Mouse (Mus musculus) ES-E14 (cell line): ENCODE data around the gene Gm20695. TPM values are rescaled to one million over a fixed set of nuclear protein-coding genes. Genes with fewer than 3 reads are reported as not detected.

Source experiments
- DNase-seq: peaks from one replicate; pipeline ENCODE4 v3.0.0-alpha.2; 2013; ENCODE audit warnings: low read depth, low spot score
- H3K27ac ChIP-seq: 2 replicates; pipeline ENCODE4 v1.5.1; 2012; ENCODE audit warnings: low read depth, mild to moderate bottlenecking, low read length, moderate library complexity, mixed read lengths; ENCODE audit not compliant: poor library complexity, insufficient read depth, severe bottlenecking
- H3K36me3 ChIP-seq: 2 replicates; pipeline ENCODE4 v1.6.1; 2012; ENCODE audit warnings: mild to moderate bottlenecking, low read length, moderate library complexity, mixed read lengths; ENCODE audit not compliant: control insufficient read depth, poor library complexity, insufficient read depth, severe bottlenecking
- H3K4me1 ChIP-seq, 2 experiments: fragments of 150-350 bp in 1 of 2; sonication (generic) in 1 of 2; 2 replicates each; pipeline ENCODE4 v1.6.1; 2012; ENCODE audit warnings: low read length in 2 of 2, mild to moderate bottlenecking in 1 of 2, mixed read lengths in 1 of 2; ENCODE audit not compliant: control insufficient read depth in 2 of 2, insufficient read depth in 2 of 2, poor library complexity in 1 of 2
- H3K4me3 ChIP-seq, 2 experiments: fragments of 150-350 bp in 1 of 2; sonication (generic) in 1 of 2; 2 replicates each; pipeline ENCODE4 v1.5.1; 2012; ENCODE audit warnings: low read length in 2 of 2, low read depth in 1 of 2, mild to moderate bottlenecking in 1 of 2, mixed read lengths in 1 of 2; ENCODE audit not compliant: insufficient read depth in 1 of 2, poor library complexity in 1 of 2, severe bottlenecking in 1 of 2
- H3K9ac ChIP-seq: 2 replicates; pipeline ENCODE4 v1.6.1; 2012; ENCODE audit warnings: low read depth, mild to moderate bottlenecking, low read length, mixed read lengths; ENCODE audit not compliant: poor library complexity, insufficient read depth, severe bottlenecking
- H3K9me3 ChIP-seq: fragments of 150-350 bp; sonication (generic); 2 replicates; pipeline ENCODE4 v1.6.1; 2012; ENCODE audit warnings: low read depth, mild to moderate bottlenecking, low read length; ENCODE audit not compliant: control insufficient read depth, insufficient read depth
- CHD2 ChIP-seq: IDR thresholded peaks from 2 replicates; pipeline ENCODE4 v1.6.1; 2014; ENCODE audit warnings: mild to moderate bottlenecking, low read depth, low read length, inconsistent platforms
- HCFC1 ChIP-seq: IDR thresholded peaks from 2 replicates; pipeline ENCODE4 v1.6.1; 2012; ENCODE audit warnings: low read length, inconsistent platforms, borderline replicate concordance; ENCODE audit not compliant: insufficient read depth
- MAFK ChIP-seq: IDR thresholded peaks from 2 replicates; pipeline ENCODE4 v1.6.1; 2014; ENCODE audit warnings: mild to moderate bottlenecking, low read depth, low read length, inconsistent platforms; ENCODE audit not compliant: insufficient read depth
- ZC3H11A ChIP-seq: IDR thresholded peaks from 2 replicates; pipeline ENCODE4 v1.6.1; 2012; ENCODE audit warnings: low read depth, mild to moderate bottlenecking, inconsistent platforms, low read length, borderline replicate concordance
- ZNF384 ChIP-seq: IDR thresholded peaks from 2 replicates; pipeline ENCODE4 v1.6.1; 2012; ENCODE audit warnings: low read depth, low read length, inconsistent platforms
- in situ Hi-C, 2 experiments: fragments of 600-800 bp; cut with MboI; formaldehyde crosslinking; loops; one replicate each; pipeline ENCODE4 v1.15.1; 2025; ENCODE audit warnings: low sequenced_read_pairs in 2 of 2, inconsistent platforms in 1 of 2; ENCODE audit not compliant: unreplicated experiment in 2 of 2
- total RNA-seq: library from RNA; depleted of rRNA; stranded (reverse); fragments of 300-350 nt; gene quantifications from 2 replicates; pipeline ENCODE4 v1.2.3, GENCODE M21; 2012

Gene Gm20695
- total RNA-seq, 1 experiment, result not detected

DNA sequence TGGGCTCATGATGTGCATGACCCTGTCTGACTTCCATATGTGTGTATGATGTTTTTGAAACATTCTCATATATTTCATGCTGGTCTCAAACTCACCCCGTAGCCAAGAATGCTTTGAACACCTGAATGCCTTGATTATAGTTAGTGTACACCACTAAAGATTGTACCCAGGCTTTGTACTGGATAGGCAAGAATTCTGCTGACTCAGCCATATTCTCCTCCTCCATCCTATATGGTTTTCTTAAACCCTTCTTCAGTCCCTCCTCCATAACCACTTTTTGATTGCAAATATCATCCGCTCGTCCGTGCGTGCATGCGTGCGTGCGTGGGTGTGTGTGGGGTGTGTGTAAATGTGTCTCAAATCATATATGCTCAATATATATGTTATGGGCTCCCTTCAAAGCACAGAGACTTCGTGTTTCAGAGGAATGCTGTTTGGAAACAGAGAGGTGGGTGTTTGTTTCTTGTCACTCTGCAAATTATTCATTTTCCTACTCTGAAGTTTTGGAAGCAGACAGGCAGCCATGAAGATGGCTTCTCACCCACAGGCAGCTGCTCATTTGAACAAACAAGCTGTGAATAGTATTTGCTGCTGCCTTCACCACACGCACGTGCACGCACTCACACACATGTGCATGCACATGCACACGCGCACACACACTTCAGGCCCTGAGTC is 7.3 kb downstream of the Gm20695 start:
- TF ChIP-seq HCFC1 (no peak), ZNF384 (no peak), MAFK (peak; percentile 95), ZC3H11A (no peak)
- no peak overlapping the region for H3K27ac ChIP-seq
- in situ Hi-C loops, result no loop called here
- peaks cover 3% of the 10 kb centered on the region; the same call in 1 of the 2 replicates for H3K36me3 ChIP-seq
- H3K9ac ChIP-seq, result no peak overlapping the region
- H3K4me3 ChIP-seq, result no peak overlapping the region
- peaks cover 0 to 4% of the 10 kb centered on the region in 2 experiments; a peak in 1 of 4 replicates for H3K4me1 ChIP-seq
- no peaks in the 10 kb centered on the region for H3K9me3 ChIP-seq
- no peak for DNase-seq

DNA sequence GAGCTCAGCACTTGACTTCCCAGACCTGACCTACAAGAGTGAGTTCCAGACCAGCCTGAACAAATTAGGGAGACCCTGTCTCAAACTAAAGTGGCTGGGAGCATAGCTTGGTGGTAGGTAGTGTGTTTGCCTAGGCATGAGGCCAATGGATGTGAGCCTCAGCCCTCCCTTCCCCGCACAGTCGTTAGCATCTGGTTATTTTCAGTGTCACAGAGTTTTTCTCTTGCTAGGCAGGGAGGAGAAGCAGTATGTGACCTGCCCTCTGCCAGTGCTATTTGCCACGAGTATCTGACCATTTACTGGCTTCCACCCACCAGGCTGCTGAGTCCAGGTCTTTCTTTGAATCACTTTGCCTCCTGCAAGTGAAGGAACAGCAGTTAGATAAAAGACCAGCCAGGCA is 9.3 kb downstream of the Gm20695 start:
- TF ChIP-seq HCFC1, result no peak
- no peak for TF ChIP-seq ZNF384
- TF ChIP-seq CHD2, result no peak
- no peak for TF ChIP-seq ZC3H11A
- TF ChIP-seq MAFK, result no peak
- peaks cover 6% of the 10 kb centered on the region; the same call in 1 of the 2 replicates for H3K36me3 ChIP-seq
- H3K9me3 ChIP-seq, result no peaks in the 10 kb centered on the region
- H3K9ac ChIP-seq, result no peak overlapping the region
- no peak overlapping the region for H3K27ac ChIP-seq
- peaks cover 0 to 4% of the 10 kb centered on the region in 2 experiments; a peak in 1 of 4 replicates for H3K4me1 ChIP-seq
- in situ Hi-C loops, result no loop called here
- H3K4me3 ChIP-seq, result no peak overlapping the region
- no peak for DNase-seq

DNA sequence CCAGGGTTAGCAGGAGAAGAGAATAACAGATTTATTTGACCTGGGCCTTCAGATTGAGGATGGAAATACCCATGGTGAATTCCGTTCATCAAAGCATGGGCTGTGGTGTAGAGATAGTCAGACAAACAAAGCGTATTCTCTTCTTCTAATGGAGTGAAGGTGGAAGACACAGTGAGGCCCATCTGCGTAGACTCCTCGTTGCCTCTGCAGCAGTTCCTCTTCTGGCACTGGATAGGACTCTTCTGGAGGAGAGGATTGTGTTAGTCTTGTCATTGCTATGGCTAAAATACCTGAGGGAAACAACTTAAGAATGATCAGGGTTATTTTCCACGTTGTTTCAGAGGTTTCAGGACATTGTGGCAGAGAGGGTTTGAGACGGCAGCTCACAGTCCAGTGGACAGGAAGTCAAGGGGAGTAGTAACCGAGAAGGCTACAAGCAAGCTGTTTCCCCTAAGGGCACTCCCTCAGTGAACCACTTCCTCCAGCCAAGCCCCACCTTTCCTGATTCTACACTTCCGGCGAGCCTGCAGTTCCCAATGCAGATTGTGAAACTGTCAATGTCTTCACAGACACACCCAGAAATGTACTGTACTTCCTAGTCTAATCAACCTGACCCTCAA is 10.8 kb downstream of the Gm20695 start:
- H3K4me1 ChIP-seq, result peaks cover 0 to 2% of the 10 kb centered on the region in 2 experiments; a peak in 1 of 4 replicates
- no peak for DNase-seq
- H3K27ac ChIP-seq, result peak overlapping the region; percentile 15; the same call in 1 of the 2 replicates
- peaks cover 10% of the 10 kb centered on the region for H3K36me3 ChIP-seq
- no peak overlapping the region for H3K4me3 ChIP-seq
- no peaks in the 10 kb centered on the region for H3K9me3 ChIP-seq
- in situ Hi-C loops, result no loop called here
- peak overlapping the region; percentile 4; the same call in 1 of the 2 replicates for H3K9ac ChIP-seq
- no peak for TF ChIP-seq MAFK

DNA sequence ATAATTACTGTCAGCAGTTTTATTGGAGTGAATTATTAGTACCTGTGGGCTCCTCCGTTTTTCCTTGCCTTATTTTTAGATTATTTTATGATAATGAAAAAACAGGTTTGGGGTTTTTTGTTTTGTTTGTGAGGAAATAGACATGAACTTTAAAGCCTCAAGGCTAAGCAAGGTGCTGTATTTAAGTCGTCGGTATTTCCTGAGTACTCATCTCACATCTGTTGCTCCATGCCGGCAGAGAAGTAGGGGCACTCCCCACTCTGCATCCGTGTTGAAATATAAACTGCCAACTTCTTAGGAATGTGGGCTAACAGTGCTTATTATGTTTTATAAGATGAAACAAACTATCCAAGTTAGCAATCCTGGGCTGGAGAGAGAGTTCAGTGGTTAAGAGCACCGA is 11.6 kb downstream of the Gm20695 start:
- Histone ChIP-seq H3K36me3 (peaks cover 16% of the 10 kb centered on the region), H3K4me1 (peaks cover 0 to 2% of the 10 kb centered on the region in 2 experiments; a peak in 1 of 4 replicates), H3K4me3 (no peak overlapping the region), H3K9me3 (no peaks in the 10 kb centered on the region), H3K27ac (no peak overlapping the region), H3K9ac (no peak overlapping the region)
- DNase-seq, result no peak
- in situ Hi-C loops, result no loop called here
- TF ChIP-seq CHD2 (no peak), MAFK (no peak), HCFC1 (no peak), ZC3H11A (no peak), ZNF384 (no peak)
